ENCODE assay signal across 8 mouse cellular contexts in genomic region chr5:137600619-137601364, GRCm38 (mm10). TPM values are rescaled to one million over a fixed set of nuclear protein-coding genes. Genes with fewer than 3 reads are reported as not detected.
A peak's percentile ranks its signal among the peaks of the same experiment; 100 is the strongest.
DNase-seq lines count a peak whose midpoint lies in the region; ATAC-seq lines count a peak whose summit lies in the region.

Gene Mospd3, minus strand, starts transcription at chr5:137601058.

- WGBS in heart, embryonic 13.5 days: under 1% methylated on average over 41 of the region's 41 CpGs
- WGBS in liver, embryonic 12.5 days (ENCODE audit: insufficient replicate concordance): under 1% methylated on average over 41 of the region's 41 CpGs
- WGBS in stomach, embryonic 15.5 days: under 1% methylated on average over 41 of the region's 41 CpGs

- H3K9me3 ChIP-seq in heart, embryonic 13.5 days: no peaks in the 10 kb centered on the region
- H3K9me3 ChIP-seq in liver, embryonic 12.5 days (replicated peaks): no peaks in the 10 kb centered on the region
- no peaks in the 10 kb centered on the region for H3K9me3 ChIP-seq in stomach, embryonic 15.5 days

- no peaks in the 10 kb centered on the region for H3K27me3 ChIP-seq in heart, embryonic 13.5 days (replicated peaks)
- no peaks in the 10 kb centered on the region for H3K27me3 ChIP-seq in liver, embryonic 12.5 days (replicated peaks)
- no peaks in the 10 kb centered on the region for H3K27me3 ChIP-seq in stomach, embryonic 15.5 days (replicated peaks)

- H3K36me3 ChIP-seq in heart, embryonic 13.5 days: peaks cover 42% of the 10 kb centered on the region
- H3K36me3 ChIP-seq in liver, embryonic 12.5 days: peaks cover 20% of the 10 kb centered on the region
- no peaks in the 10 kb centered on the region for H3K36me3 ChIP-seq in stomach, embryonic 15.5 days

- H3K4me3 ChIP-seq in brown adipose tissue, adult 24 weeks (ENCODE audit: insufficient read depth, low read depth, low read length): peak within 1 kb of the TSS; percentile 92
- H3K4me3 ChIP-seq in heart, embryonic 13.5 days: peak within 1 kb of the TSS; percentile 72
- H3K4me3 ChIP-seq in liver, embryonic 12.5 days: peak within 1 kb of the TSS; percentile 78
- H3K4me3 ChIP-seq in stomach, embryonic 15.5 days (replicated peaks): peak within 1 kb of the TSS; percentile 76

- H3K4me1 ChIP-seq in brown adipose tissue, adult 24 weeks (ENCODE audit: control insufficient read depth, insufficient read depth, insufficient read length, low read length): peaks cover 10% of the 10 kb centered on the region
- peaks cover 34% of the 10 kb centered on the region for H3K4me1 ChIP-seq in heart, embryonic 13.5 days
- peaks cover 83% of the 10 kb centered on the region for H3K4me1 ChIP-seq in liver, embryonic 12.5 days
- H3K4me1 ChIP-seq in stomach, embryonic 15.5 days: peaks cover 16% of the 10 kb centered on the region

- peak within 1 kb of the TSS; percentile 100 for H3K27ac ChIP-seq in brown adipose tissue, adult 24 weeks (replicated peaks; ENCODE audit: low read depth, low read length)
- H3K27ac ChIP-seq in heart, embryonic 13.5 days (replicated peaks): peak within 1 kb of the TSS; percentile 87
- H3K27ac ChIP-seq in liver, embryonic 12.5 days: peak within 1 kb of the TSS; percentile 94
- H3K27ac ChIP-seq in stomach, embryonic 15.5 days: peak within 1 kb of the TSS; percentile 88

- peak; percentile 92 for ATAC-seq in heart, embryonic 13.5 days (ENCODE audit: extremely low read depth, insufficient number of reproducible peaks, low FRiP score, low TSS enrichment)
- peak; percentile 94 for ATAC-seq in liver, embryonic 12.5 days
- peak; percentile 94 for ATAC-seq in stomach, embryonic 15.5 days (ENCODE audit: insufficient read depth, low FRiP score, low read depth)

- H3K4me2 ChIP-seq in heart, embryonic 13.5 days: peak within 1 kb of the TSS; percentile 80
- peak within 1 kb of the TSS; percentile 96 for H3K4me2 ChIP-seq in liver, embryonic 12.5 days
- peak within 1 kb of the TSS; percentile 95 for H3K4me2 ChIP-seq in stomach, embryonic 15.5 days

- peak; percentile 97 for DNase-seq in CD4-positive, CD25-positive, alpha-beta regulatory T cell, adult 2 months (ENCODE audit: low read depth, low spot score)
- peak; percentile 100 for DNase-seq in fat pad, adult 2 months (ENCODE audit: extremely low read depth, low read depth, low spot score)
- DNase-seq in kidney, postnatal 10 days: peak; percentile 98
- peak; percentile 96 for DNase-seq in natural killer cell, adult 2 months (ENCODE audit: low spot score in 2 of 2)

- peak within 1 kb of the TSS; percentile 87 for H3K9ac ChIP-seq in heart, embryonic 13.5 days
- H3K9ac ChIP-seq in liver, embryonic 12.5 days: peak within 1 kb of the TSS; percentile 85
- H3K9ac ChIP-seq in stomach, embryonic 15.5 days: peak within 1 kb of the TSS; percentile 76

RNA-seq across cellular contexts. Expression of gene Mospd3, which starts in this region (rescaled TPM):
- polyA plus RNA-seq in brown adipose tissue, adult 24 weeks (2012; ENCODE audit: insufficient read depth, insufficient read length, missing spikeins): 31.1 and 45.9 TPM in 2 replicates
- polyA plus RNA-seq in heart, embryonic 13.5 days (2015; fragmentation: Nextera tagmentation; extraction: Ambion mirVana): 16.4 and 18.4 TPM in 2 replicates
- 45.5 and 48.4 TPM in 2 replicates for polyA plus RNA-seq in liver, embryonic 12.5 days (2016; fragmentation: Nextera tagmentation; extraction: Ambion mirVana)
- 30.6 TPM in 2 replicates for polyA plus RNA-seq in stomach, embryonic 15.5 days (2015; fragmentation: Nextera tagmentation; extraction: Ambion mirVana)

Comparison
In these comparisons a context has a peak if more than half of its experiments do, and no peak if none do; other contexts are left out.
1. Peak in every context shown above with its lines: DNase-seq, ATAC-seq, H3K4me3 ChIP-seq and H3K27ac ChIP-seq.